Mouse (Mus musculus) heart, embryonic 11.5 days (tissue): ENCODE results near the gene Hist2h2bb. TPM values are rescaled to one million over a fixed set of nuclear protein-coding genes. Genes with fewer than 3 reads are reported as not detected.

Experiments
- ATAC-seq: fragments of 200-750 bp; cut with Nextera tagmentation; replicated peaks from 2 replicates; pipeline ENCODE4 v1.8.0; 2017; ENCODE audit warnings: moderate library complexity; ENCODE audit not compliant: insufficient number of reproducible peaks, low FRiP score, low TSS enrichment
- H3K27ac ChIP-seq: fragments of 300-500 bp; sonication (generic); 2 replicates; pipeline ENCODE4 v1.5.1; 2014; ENCODE audit warnings: mild to moderate bottlenecking, low read depth, low read length
- H3K27me3 ChIP-seq: fragments of 300-500 bp; sonication (generic); 2 replicates; pipeline ENCODE4 v1.6.1; 2014; ENCODE audit warnings: mild to moderate bottlenecking, low read length, mixed read lengths; ENCODE audit not compliant: control insufficient read depth, insufficient read depth
- H3K36me3 ChIP-seq: fragments of 300-500 bp; sonication (generic); 2 replicates; pipeline ENCODE4 v1.6.1; 2014; ENCODE audit warnings: mild to moderate bottlenecking, low read length, moderate library complexity, mixed read lengths; ENCODE audit not compliant: control insufficient read depth, insufficient read depth
- H3K4me1 ChIP-seq: fragments of 300-500 bp; sonication (generic); 2 replicates; pipeline ENCODE4 v1.6.1; 2014; ENCODE audit warnings: low read length; ENCODE audit not compliant: control insufficient read depth, insufficient read depth
- H3K4me2 ChIP-seq: fragments of 300-500 bp; sonication (generic); 2 replicates; pipeline ENCODE4 v1.6.1; 2014; ENCODE audit warnings: mild to moderate bottlenecking, moderate library complexity
- H3K4me3 ChIP-seq: fragments of 300-500 bp; sonication (generic); 2 replicates; pipeline ENCODE4 v1.5.1; 2014; ENCODE audit warnings: low read depth, low read length
- H3K9ac ChIP-seq: fragments of 300-500 bp; sonication (generic); 2 replicates; pipeline ENCODE4 v1.6.1; 2014; ENCODE audit warnings: mild to moderate bottlenecking, low read depth, low read length, moderate library complexity
- H3K9me3 ChIP-seq: fragments of 300-500 bp; sonication (generic); replicated peaks from 2 replicates; pipeline ENCODE4 v1.6.1; 2016; ENCODE audit warnings: low read length; ENCODE audit not compliant: control insufficient read depth
- WGBS: fragments of 180-500 bp; shearing (Covaris S2); extraction: QIAGEN DNeasy Blood & Tissue Kit; methylation state at CpG from one replicate; pipeline ENCODE4 v1.1.7; 2014; ENCODE audit not compliant: insufficient replicate concordance; 5-methylcytosine and 5-hydroxymethylcytosine counted together
- microRNA-seq: library from miRNA; unstranded; fragments of <30 nt; microRNA quantifications from one replicate; pipeline ENCODE4, GENCODE M21; 2016; ENCODE audit warnings: borderline number of aligned reads
- polyA plus RNA-seq: library from polyadenylated mRNA; unstranded; fragments of >200 nt; fragmentation: Nextera tagmentation; extraction: Ambion mirVana; gene quantifications from 2 replicates; pipeline ENCODE4 v1.2.1, GENCODE M21; 2014

Gene Hist2h2bb
- polyA plus RNA-seq, 1 experiment from 2014 or later, result 7.1 TPM

DNA sequence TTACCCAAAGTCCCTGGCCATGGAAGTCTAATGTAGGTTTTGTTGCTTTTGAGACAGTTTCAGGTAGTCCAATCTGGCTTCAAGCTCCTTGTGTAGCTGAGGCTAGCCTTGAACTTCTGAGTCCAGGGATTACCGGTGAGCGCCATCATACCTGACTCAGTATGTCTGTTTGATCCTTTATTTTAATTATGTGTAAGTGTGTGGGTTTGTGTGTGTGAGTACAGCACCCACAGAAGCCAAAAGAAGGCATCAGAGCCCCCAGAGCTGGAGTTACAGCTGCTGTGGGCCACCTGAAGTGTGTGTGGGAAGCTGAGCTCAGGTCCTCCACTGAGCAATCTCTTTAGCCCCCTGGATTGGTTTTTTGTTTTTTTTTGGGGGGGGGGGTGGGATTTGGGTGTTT lies 30.0 kb downstream of the Hist2h2bb start:
- Histone ChIP-seq H3K4me3 (no peak overlapping the region), H3K4me1 (no peaks in the 10 kb centered on the region), H3K27me3 (peaks cover 6% of the 10 kb centered on the region), H3K27ac (no peak overlapping the region), H3K9ac (no peak overlapping the region), H3K9me3 (no peaks in the 10 kb centered on the region), H3K4me2 (no peak overlapping the region), H3K36me3 (no peaks in the 10 kb centered on the region)
- ATAC-seq, result no peak
- 97% methylated on average over 2 of the region's 2 CpGs for WGBS

DNA sequence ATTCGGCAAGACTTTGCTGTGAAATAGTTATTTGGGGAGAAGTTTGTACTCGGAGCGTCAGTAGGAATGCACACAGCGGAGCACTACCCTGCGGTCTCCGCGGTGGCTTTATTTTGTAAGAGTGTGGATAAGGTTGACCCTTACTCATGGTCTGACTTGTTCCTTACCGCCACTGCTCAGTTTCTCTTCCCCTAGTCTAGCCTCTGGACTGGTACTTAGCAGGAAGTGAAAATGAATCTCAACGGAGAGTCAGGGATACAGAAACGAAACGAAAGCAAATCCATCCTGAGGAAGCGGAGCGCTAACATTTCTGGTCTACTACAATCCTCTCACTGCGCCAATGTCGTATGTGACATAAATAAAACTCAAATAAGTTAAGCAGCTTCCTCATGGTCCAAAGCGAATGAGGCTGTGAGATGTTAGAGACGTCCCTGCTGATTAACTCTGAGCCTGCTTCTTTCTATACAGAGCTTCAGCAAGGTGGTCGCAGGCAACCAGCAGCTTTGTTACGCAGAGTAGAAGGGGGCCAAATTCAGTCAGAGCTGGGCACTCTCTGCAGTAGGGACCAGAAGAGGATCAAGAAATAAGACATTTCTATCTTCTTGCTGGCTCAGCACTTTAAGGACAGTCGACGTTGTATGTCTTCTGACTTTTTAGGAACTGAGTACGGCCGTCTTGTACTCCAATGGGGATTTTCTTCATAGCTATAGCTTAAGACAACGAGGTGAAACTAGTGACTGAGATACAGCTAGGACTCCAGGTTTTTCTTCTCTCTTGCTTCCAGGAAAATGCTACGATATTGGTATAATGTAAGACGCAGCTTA lies 31.4 kb downstream of the Hist2h2bb start:
- Histone ChIP-seq H3K9me3 (no peaks in the 10 kb centered on the region), H3K27ac (no peak overlapping the region), H3K36me3 (no peaks in the 10 kb centered on the region), H3K9ac (no peak overlapping the region), H3K4me3 (peak overlapping the region; percentile 27), H3K4me1 (no peaks in the 10 kb centered on the region), H3K27me3 (peaks cover 6% of the 10 kb centered on the region), H3K4me2 (peak overlapping the region; percentile 38)
- ATAC-seq, result no peak
- 59% methylated on average over 26 of the region's 26 CpGs for WGBS

DNA sequence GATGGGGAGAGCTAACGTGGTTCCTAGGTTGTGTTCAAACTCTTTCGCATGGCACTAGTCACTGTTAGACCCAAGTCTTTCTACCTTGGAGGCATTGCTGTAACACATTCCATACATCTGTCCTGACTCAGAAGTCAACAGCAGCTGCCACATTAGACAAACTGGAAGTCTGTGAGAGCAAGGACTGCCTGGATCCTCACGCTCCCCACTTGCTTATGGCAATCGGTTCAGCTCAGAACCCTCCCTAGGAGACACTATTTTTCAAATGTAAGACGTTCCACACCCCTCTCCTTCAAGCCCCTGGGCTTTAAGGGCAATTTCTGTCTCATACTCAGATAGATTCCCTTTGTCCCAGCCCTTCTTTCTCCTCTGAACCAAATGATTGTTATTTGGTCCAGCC lies 32.5 kb downstream of the Hist2h2bb start:
- peaks cover 6% of the 10 kb centered on the region for H3K27me3 ChIP-seq
- H3K4me3 ChIP-seq, result no peak overlapping the region
- WGBS, result 76% methylated on average over 5 of the region's 5 CpGs
- ATAC-seq, result no peak
- H3K36me3 ChIP-seq, result no peaks in the 10 kb centered on the region
- no peaks in the 10 kb centered on the region for H3K4me1 ChIP-seq
- H3K9me3 ChIP-seq, result no peaks in the 10 kb centered on the region
- H3K9ac ChIP-seq, result no peak overlapping the region
- H3K27ac ChIP-seq, result no peak overlapping the region
- H3K4me2 ChIP-seq, result no peak overlapping the region

DNA sequence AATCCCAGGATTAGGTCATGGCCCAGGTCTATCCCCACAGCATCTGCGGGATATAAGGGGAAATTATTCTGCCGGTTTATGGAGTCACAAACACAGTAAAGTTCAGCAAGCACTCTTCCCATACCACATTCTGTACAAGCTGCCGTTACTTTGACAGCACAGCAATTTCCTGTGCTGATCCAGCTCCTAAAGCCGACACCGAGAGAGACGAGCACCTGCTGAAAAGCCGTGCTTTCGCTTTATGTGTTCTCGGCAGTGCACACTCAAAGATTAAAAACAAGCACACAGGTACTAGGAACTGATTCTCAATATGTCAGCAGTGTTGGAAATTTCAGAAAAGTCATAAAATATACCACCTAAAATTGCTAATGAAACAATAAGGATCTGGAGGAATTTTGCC lies 37.0 kb downstream of the Hist2h2bb start:
- no peak overlapping the region for H3K9ac ChIP-seq
- no peaks in the 10 kb centered on the region for H3K36me3 ChIP-seq
- H3K4me3 ChIP-seq, result no peak overlapping the region
- 71% methylated on average over 9 of the region's 9 CpGs for WGBS
- no peaks in the 10 kb centered on the region for H3K9me3 ChIP-seq
- no peak overlapping the region for H3K4me2 ChIP-seq
- no peak overlapping the region for H3K27ac ChIP-seq
- H3K27me3 ChIP-seq, result peaks cover 6% of the 10 kb centered on the region
- ATAC-seq, result no peak
- H3K4me1 ChIP-seq, result no peaks in the 10 kb centered on the region

DNA sequence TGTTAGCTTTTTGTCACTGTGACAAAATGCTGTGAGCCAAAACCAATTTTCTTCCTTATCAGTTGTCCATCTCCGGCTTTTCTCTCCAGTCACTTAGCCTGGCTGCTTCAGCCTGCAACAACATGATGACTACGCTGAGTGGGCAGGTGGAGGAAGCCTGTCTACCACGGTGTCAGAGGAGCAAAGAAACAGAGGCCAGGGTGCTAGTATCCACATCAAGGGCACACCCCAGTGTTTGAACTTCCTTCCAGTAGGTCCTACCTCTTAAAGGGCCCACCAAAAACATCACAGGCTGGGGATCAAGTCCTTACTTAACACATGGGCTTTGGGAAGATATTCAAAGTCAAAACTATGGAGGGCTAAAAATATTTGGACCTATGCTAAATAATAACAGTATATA lies 39.9 kb downstream of the Hist2h2bb start:
- no peaks in the 10 kb centered on the region for H3K4me1 ChIP-seq
- no peaks in the 10 kb centered on the region for H3K36me3 ChIP-seq
- no peak overlapping the region for H3K27ac ChIP-seq

DNA sequence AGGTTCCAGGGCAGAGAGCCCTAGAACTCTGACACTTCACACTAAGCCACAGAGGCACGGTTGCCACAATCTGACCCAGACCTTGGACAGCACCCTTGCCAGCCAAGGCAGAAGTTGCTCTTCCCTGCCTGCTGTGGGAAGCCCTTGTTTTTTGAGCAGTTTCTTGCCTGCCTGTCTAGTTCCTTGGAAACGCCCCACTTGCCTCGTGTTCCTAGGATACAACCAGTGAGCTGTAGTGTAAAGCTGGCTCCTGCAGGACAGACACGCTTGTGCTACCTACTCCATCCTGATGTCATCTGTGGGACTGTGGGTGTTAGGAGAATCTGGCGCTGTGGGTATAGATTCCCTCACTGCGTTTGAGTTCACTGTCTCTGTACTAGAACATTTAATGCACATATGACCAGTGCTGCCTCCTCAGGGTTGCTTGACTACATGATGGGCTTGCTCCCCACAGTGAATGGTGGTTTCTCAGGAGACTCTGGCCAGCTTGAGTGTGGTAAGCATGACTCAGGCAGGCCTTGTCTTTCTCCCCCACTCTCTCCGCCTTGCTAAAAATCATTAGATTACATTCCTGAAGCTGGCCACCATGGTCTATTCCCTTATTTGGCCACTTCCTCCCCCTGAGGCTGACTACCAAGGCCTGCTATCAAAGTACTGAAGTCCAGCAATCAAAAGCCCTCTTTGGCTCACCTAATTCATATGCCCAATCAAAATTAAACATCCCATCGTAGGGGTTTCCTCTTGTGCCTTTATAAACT lies 43.0 kb downstream of the Hist2h2bb start:
- Histone ChIP-seq H3K9me3 (no peaks in the 10 kb centered on the region), H3K36me3 (no peaks in the 10 kb centered on the region), H3K27ac (no peak overlapping the region), H3K4me2 (no peak overlapping the region), H3K27me3 (no peaks in the 10 kb centered on the region), H3K4me3 (no peak overlapping the region), H3K4me1 (no peaks in the 10 kb centered on the region), H3K9ac (no peak overlapping the region)
- 52% methylated on average over 8 of the region's 8 CpGs for WGBS
- ATAC-seq, result no peak

More for the DNA sequence above, 39.9 kb downstream of the Hist2h2bb start:
- no peaks in the 10 kb centered on the region for H3K9me3 ChIP-seq
- WGBS, result 44% methylated on average over 3 of the region's 3 CpGs
- no peak overlapping the region for H3K4me3 ChIP-seq
- no peaks in the 10 kb centered on the region for H3K27me3 ChIP-seq
- H3K4me2 ChIP-seq, result no peak overlapping the region
- no peak for ATAC-seq
- no peak overlapping the region for H3K9ac ChIP-seq

Small RNAs within 50 kb of the gene (microRNA-seq; reads per million reads assigned to microRNA genes)
- 1.0 reads per million, percentile 13 among the genes with 10 or more reads in this experiment for gene Gm44492
- not detected for gene Gm47311
- not detected for gene Gm47313

Other genes starting within 250 kb of the Hist2h2bb start
- 20.4 and 23.9 TPM in 2 replicates for gene Vps45, start 211.3 kb upstream of the Hist2h2bb start, polyA plus RNA-seq
- 8.7 and 9.3 TPM in 2 replicates for gene Otud7b, start 165.2 kb upstream of the Hist2h2bb start, polyA plus RNA-seq
- gene Mtmr11, start 107.7 kb upstream of the Hist2h2bb start, polyA plus RNA-seq, result 8.6 and 10.4 TPM in 2 replicates
- gene Sf3b4, start 97.4 kb upstream of the Hist2h2bb start, polyA plus RNA-seq, result 119 and 126 TPM in 2 replicates
- gene Sv2a, start 88.6 kb upstream of the Hist2h2bb start, polyA plus RNA-seq, result 12.3 and 18.6 TPM in 2 replicates
- 47.5 and 49.6 TPM in 2 replicates for gene Bola1, start 50.0 kb upstream of the Hist2h2bb start, polyA plus RNA-seq
- gene Hist2h2ab, start 49.9 kb upstream of the Hist2h2bb start, polyA plus RNA-seq, result not detected in 2 replicates
- gene Hist2h2ac, start 48.9 kb upstream of the Hist2h2bb start, polyA plus RNA-seq, result 3.6 and 5.5 TPM in 2 replicates
- 3.3 and 5.4 TPM in 2 replicates for gene Hist2h2be, start 48.6 kb upstream of the Hist2h2bb start, polyA plus RNA-seq
- 1.8 and 2.6 TPM in 2 replicates for gene Hist2h3c2, start 30.6 kb upstream of the Hist2h2bb start, polyA plus RNA-seq
- gene Hist2h2aa2, start 29.5 kb upstream of the Hist2h2bb start, polyA plus RNA-seq, result 17.2 and 27.4 TPM in 2 replicates
- gene Hist2h2aa1, start 24.3 kb upstream of the Hist2h2bb start, polyA plus RNA-seq, result 7.9 and 13.4 TPM in 2 replicates
- 0.66 and 1.2 TPM in 2 replicates for gene Hist2h3c1, start 23.1 kb upstream of the Hist2h2bb start, polyA plus RNA-seq
- 1.3 and 2.7 TPM in 2 replicates for gene Hist2h4, start 6.4 kb upstream of the Hist2h2bb start, polyA plus RNA-seq
- gene Hist2h3b, start 1.1 kb upstream of the Hist2h2bb start, polyA plus RNA-seq, result 24.3 and 29.5 TPM in 2 replicates
- 0.89 and 1.3 TPM in 2 replicates for gene Fcgr1, start 24.2 kb downstream of the Hist2h2bb start, polyA plus RNA-seq
- 0.43 TPM in 1 of 2 replicates, not detected in the other for gene BC107364, start 182.6 kb downstream of the Hist2h2bb start, polyA plus RNA-seq